Mouse (Mus musculus): Measurements from ENCODE around the gene Mbnl2.
A peak's percentile ranks its signal among the peaks of the same experiment; 100 is the strongest.
"Not testable (repeated sequence)": the region's sequence is repeated elsewhere in the genome, so short reads cannot be mapped to it uniquely, and the experiment has no call there.

Mbnl2 gene

DNA sequence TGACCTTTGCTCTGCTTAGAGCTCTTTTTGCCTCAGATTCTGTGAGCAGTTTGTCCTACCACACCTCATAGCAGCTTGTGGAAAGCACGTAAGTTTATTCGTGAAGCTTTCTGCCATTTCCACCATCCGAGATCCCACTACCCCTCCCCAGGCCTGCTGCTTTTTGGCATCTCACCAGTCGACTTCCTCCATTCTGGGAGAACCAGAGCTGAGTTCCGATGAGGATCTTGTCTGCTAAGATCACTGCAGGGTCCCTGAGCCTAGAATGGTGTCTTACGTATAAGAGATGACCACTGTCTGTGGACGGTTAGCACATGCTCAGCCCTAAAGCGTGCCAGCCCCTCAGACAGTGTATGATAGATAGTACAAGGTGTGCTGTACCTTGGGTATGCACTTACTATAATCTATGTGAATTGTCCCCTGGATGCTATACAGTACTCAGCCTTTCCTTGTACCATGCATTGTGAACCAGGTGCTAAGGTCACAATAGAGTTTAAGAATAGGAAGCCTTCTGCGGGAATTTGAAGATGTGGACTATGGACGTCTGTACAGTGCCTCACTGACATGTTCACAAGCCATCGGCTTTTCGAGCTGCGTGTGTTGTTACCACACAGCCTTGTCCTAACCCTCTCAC is 55.5 kb downstream of the Mbnl2 start:
- no peak for DNase-seq

DNA sequence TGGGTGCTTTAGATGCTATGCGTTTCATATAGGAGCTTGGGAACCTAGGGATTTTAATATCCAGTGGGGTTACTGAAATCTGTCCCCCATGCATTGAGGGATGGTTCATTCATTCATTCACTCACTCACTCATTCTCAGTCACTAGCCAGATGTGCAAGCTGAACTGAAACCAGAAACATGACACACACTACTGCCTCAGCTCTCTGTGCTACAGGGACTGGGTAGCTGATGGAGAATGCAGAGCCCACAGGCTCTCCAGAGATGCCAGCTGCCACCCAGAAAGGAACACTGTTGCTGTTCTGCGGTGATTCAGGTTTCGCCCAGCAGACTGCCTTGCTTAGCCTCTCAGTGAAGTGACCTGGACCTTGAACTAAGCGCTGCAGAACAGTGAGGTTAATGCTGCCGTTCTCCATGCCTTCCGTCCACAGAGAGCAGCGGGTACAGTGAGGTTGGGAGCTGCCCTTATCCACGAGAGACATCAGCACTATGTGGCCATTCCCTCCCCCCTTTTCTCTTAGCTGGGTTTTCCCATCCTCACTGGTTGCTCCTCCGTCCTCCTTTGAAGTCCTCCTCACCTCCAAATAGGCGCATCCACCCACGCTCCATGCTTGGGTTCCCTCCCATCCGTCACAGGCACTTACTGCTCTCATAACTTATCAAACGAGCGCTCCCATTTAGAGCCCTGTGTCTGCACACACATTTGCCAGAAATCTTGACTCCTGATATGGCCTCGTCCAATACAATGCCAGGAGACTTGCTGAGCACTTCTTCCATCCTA is 58.2 kb downstream of the Mbnl2 start:
- no peak for DNase-seq

DNA sequence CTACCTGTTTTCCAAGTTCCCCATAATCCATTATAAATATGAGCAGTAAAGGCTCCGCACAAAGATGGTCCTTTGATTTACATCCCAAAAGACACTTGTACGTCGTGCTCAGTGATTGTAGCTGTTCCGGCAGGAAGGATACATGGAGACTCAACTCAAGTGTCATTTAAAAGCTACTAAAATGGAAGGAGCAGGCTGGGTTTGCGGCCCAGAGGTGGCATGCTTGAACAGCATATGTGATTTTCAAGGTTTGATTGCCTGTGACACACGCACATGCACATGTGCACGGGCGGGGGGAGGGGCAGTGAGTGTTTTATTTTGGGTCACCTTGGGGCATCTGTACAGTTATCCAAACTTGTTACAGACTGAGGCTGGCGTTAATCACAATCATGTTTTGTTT is 59.9 kb downstream of the Mbnl2 start:
- DNase-seq, result no peak

DNA sequence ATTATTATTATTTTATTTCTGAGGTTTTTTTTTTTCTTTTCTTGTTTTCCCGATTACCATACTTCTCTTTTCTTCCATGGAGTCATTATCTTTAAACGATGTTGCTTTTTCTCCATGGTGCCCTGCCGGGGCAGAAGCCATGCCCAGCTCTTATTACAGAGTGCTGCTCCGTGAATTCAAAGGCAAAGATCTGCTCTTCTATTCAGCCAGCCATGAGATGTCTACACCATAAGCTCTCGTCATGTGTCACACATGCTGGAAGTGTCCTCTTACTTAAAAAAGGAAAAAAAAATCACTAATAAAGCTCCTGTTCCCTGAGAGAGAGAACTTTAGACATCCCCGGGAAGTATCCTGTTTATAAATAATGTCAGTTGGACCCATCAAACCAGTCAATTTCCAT is 60.4 kb downstream of the Mbnl2 start:
- DNase-seq, result no peak

DNA sequence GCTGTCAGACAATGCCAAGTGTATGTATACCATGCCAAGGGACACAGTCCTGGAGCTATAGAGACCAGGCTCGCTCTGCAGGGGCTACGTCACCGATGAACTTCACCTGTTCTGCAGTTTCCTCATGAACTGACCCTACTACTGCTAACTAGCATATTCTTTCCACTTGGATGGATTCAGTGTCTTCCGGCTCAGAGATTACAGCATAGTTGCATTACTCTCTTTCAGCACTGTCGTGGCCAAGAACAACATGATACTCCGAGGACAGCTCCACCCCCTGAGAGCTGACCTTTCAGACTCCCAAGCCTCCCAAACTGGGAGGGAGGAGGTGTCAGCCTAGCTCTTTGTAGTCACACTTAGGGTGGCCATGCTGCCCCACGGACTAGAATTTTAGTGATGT is 60.9 kb downstream of the Mbnl2 start:
- peak in 1 of 2 experiments; percentile 46 for DNase-seq

DNA sequence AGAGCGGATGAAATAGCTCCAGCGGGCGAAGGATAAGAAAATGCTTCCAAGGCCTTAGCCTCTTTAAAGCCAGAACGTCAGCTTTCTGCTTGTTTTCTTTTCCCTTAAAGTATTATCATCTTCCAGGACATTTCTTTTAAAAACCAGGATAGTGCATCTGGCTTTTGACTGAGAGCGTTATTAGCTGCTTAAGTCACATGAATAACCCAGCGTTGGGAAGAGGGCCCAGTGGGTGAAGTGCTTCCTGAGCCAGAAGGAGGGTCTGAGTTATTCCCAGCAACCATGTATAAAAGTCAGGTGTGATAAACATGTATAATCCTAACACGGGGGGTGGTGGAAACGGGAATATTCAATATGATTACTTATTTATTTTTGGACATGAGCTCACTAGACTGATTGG is 61.4 kb downstream of the Mbnl2 start:
- no peak for DNase-seq

DNA sequence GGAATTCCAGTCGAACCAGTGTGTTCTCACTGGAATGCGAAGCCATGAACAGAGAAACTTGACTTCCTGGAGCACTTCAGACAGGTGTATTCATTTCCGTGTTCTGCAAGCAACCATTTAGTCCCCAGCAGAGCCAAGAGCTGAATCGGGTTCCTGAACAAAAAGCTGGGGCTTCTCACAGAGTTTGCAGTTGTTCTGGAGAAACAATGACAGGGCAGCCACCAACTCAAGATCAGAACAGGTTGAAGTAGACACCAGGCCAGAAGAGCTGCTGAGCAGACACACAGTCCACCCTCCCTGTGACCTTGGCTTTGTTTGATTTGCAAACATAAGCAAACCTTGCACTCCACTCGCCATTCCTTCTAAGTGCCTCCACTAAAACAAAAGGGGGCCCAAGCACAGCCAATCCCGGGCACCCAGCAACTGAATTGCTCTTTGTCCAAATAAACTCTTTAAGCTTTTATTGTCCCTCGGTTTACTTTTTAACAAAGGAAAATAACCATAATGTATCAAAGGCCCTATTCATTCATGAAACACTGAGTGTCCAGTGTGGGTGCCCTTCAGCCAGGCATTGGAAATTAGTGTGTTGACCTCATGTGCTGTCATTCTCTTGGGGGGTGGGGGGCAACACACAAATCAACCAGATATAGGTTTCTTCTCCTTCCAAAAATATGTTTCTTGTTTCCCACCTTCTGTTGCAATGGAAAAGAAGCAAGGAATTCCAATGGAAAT is 62.4 kb downstream of the Mbnl2 start:
- DNase-seq, result no peak

DNA sequence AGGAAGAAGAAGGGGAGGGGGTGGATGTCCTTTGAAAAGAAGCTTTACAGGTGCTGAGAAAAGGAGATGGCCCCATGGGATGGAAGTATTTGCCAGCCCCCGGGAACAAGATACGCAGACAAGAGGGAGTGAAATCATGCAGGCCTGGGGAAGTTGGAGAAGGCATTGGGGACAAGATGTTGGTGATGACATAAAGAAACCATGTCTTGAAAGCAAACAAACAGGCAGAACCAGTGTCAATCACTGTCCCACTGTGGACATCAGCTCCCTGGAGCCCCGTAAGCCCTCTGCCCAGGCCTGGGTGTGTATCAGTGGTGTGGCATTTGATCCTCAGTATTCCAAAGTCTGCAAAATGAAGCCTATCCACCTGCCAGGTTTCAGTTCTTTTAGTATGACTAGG is 63.2 kb downstream of the Mbnl2 start:
- DNase-seq, result no peak

DNA sequence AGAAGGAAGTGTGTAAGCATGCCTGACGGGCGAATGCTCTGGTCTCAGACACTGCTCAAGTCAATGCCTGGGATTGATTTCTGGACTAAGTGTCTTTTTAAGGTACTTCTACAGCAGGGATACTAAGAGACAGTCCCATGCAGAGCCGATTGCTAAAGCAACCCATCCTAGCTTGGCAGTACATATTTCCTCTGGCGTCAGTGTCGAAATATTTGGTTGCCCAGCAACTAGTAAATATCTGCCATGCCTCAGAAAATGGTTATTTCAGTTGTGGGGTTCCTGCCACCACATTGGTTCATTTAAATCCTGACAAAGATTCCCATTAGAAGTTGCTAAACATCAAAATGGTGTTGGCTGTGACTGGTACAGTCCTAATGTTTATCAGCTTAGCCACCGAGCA is 66.4 kb downstream of the Mbnl2 start:
- no peak for DNase-seq

DNA sequence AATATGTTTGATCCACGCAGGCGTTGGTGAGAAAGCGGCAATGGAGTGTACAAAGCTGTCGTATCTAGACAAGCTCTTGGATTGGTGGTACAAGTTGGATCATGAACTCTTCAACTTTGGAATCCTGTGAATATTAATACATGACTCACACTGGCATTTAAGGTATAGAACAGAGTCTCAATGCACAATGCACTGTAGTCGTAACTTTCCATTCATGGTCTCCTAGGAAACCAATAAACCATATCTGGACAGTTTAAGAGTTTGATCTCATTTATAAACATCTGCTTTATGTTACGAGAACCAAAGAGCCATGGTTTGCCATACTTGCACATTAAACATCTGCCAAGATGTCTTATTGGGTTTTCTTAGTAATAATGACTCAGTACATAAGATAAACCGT is 66.9 kb downstream of the Mbnl2 start:
- DNase-seq, result no peak

DNA sequence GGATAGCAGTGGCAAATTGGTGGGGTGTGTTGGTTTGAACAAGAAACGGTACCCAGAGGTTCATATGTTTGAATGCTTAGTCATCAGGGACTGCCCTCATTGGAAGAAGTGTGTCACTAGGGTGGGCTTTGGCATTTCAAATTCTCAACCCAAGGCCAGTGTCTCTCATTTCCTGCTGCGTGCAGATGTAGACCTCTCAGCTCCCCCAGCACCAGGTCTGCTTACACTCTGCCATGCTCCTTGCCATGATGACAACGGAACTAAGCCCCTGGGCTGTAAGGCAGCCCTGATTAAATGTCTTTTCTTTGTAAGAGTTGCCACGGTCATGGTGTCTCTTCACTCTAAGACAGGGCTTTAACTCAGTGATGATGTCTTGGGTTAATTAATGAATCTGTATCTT is 69.2 kb downstream of the Mbnl2 start:
- no peak for DNase-seq

DNA sequence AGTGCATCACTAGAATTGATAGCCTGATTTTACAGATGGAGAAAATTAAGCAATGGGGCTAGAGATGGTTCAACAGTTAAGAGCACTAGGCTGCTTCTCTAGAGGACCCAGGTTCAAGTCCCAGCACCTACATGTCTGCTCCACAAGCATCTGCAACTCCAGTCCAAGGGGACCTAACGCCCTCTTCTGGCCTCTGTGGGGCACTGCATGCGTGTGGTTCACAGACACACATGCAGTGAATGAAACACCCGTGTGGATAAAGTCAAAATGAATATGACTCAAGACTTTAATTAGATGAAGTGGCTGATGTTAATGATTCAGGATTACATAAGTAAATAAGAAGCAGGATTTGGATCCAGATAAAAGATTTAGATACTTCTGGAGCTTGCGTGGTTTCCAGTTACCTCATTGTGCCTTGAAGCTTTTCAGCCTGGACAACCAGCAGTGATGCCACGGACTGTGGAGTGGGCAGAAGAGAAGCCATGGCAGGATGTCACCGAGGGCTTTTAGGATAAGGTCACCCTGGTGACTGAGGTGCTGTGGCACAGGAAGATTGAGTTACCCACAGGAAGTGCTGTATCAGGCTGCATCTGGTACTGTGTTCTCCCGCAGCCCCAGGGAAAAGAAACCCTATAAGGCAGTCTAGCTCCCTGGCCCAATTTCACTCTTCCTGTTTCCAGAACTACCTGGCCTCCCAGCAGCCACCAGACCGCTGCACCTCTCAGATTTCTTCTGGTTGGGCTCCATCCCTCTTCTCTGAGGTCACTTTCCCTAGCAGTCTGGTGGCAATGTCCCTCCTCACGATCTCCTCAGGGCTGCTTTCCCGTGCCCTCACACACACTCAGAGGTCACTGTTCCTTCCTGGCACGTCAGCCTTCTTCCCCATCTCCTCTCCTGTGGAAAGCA is 72.2 kb downstream of the Mbnl2 start:
- DNase-seq, result no peak

DNA sequence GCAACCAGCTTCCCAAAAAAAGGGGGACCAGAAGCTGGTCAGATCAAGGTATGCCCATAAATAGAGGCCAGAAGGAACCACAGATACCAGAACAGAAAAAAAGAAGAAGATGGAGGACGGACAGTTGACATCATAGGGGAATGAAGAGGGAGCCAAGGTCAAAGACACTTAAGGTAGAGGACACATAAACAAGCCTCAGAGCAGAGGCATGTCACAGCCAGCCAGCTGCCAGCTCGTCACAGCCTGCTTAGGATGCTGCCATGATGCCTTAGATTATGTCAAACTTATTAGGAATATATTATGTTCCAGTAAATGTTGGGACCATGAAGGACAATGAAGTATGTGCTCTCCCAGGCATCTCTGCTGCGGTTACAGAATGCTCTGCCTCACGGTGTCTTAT is 73.9 kb downstream of the Mbnl2 start:
- no peak for DNase-seq

DNA sequence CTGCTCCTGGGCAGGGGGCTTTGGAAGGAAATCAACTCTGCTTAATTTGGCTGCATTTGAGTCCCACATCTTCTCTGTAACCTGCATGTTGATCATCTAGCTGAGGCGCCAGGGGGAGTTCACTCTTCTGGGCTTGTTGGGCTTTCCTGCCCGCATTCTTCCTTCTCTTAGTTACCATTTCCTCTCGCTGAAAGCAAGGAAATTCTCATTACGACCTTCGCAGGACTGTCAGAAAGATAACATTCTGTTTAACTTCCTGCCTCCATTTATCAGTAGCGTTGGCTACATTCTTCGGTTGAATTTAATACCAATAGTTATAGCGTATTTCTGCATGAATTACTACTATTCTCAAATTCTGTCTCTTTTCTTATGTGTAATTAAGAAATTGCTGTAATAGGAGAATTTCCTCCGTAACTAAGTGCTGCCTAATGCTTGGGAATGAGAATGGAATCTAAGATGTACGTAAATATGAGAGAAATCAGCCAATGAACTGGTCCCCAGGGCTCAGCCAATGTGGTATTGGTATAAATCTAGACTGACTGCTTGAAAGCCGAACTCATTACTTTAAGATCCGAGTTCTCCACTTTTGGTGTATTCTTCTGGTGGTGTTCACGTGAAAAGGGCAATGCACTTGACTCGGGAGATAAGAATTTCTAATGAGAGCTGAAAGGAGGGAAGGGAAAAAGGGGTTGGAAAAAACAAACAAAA is 76.8 kb downstream of the Mbnl2 start:
- DNase-seq, result no peak

DNA sequence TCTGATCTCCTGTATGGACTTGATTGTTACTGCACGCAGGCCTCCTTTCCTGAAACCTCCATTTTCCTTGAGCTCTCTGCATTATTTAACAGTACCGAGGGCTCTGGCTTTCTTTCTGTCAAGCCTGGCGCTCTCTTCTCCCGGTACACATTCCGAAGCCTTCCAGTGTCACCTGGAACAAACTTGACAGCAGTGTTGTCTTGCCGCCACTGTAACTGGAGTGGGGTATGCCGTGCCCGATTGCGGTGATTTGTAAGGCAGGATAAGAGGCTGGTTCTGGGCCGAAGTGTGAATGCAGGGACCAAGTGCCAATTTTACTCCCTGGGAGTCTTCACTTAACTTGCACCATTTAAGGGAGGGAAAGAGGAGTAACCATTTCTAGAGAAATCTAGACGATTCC is 77.7 kb downstream of the Mbnl2 start:
- DNase-seq, result no peak

DNA sequence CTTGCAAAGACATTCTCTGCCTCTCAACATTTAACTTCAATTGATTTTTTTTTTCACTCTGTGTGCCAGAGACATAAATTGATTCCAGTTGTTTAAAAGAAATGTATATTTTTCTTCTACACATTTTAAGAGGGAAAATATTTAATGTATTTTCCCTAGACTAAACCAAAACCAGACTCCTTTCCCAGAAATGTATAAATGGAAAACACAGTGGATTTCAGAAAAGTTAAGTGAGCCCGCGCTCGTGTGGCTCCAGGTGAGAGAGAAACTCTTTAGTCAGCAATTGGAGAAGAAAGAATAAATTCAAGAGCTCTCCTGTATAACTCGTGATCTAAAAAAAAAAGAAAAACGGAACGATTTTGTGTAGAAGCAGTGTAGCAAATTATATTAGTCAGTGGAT is 79.1 kb downstream of the Mbnl2 start:
- no peak for DNase-seq

DNA sequence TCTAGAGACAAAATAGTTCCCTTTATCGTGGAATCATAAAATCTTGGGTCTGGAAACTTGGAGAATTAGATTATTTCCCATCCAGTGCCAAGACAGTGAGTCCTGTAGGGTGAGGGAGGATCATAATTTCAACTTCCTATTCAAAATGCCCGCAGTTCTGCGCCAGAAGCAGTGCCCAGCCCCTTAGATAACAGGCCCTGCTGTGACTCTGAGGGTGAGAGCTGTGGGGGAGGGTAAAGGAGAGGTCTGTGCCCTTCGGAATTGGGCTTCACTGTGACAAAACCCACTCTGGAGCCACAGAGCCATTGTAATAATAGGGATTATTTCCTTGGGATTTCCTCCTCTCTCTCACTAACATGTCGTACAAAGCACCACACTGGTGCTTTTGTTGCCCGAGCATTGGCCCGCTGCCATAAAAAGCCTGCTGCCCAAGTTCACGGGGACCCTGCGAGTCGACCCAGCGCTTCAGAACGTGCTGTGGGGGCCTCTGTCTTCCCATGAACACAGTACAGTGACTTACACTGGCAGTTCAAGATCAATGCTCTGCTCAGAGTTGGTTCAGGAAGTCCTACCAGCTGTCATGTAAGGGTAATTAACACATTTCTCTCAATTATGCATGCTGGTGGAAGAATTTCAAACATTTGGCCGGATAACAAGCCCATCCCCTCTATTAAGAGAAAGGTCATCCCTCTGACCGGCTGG is 79.7 kb downstream of the Mbnl2 start:
- peak; percentile 34 to 48 for DNase-seq

DNA sequence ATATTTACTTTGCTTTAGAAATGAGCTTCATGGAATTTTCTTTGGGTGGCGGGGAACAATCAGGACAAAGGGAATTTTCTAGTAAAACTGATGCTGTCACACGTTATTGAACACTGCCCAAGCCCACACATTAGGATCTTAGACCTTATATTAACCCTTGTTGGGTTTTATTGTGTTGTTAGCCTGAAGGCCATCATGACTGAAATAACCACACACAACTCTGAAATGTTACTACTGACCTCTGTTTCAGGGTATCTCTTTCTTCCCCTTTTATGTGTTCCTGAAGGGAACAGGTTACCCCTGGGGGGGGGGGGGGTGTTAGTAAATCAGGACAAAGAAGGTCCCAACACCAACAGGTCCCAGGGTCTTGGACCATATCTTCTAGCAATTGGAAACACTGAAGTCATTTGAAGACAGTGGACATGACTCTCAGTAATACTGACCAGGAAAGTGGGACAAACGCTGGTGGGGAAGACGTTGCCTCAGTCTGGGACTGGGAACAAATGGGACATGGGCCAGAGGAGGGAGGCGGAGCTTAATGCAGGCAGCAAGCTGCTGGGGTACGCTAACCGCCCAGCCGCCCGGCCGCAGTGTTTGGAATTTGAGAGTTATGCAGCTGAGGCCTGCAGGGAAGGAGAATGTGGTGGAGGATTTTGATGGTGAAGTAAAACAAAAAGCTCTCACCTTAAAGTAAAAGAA is 80.4 kb downstream of the Mbnl2 start:
- DNase-seq, result peak in 1 of 2 experiments; percentile 39

DNA sequence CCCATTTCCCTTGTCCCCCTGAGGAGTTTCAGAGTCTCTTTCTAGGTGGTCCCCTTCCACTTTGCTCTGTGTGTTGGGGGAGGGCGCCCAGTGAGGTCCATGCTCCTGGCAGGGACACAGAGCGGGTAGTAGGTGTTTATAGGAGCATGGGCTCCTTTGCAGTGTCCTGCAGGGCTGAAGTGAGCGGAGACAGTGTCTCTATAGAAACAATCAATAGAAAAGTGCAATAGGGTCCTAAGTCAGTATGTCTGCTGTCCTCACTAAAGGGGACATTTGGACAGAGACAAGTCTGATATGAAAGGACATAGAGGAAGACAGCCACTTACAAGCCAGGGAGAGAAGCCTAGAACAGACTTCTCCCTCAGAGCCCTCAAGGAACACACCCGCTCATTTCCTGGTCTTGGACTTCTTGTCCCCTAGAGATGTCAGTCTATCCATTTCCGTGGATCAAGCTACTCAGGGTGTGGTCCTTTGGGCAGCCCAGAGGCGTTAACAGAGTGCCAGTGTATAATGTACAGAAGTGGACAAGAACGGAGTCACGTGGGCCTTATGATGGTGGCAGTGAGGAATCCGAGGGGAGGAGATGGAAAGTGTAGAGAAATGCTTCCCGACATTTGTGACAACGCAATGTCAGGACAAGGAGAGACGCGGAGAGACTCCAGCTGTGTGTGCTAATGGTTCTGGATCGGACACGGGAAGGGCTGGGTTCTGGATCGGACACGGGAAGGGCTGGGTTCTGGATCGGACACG is 82.0 kb downstream of the Mbnl2 start:
- DNase-seq, result no peak

DNA sequence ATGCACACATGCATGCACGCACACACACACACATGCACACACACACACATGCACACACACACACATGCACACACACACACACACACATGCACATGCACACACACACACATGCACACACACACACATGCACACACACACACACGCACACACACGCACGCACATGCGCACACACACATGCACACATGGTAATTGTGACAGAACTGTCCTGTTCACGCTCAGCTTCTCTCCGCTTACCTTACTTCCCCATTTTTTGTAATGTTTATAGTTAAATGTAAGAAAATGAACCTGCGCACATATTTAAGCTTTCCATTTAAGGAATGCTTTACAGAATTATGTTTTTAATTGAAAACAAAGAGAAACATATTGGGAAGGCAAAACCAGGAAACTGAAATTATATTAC is 84.1 kb downstream of the Mbnl2 start:
- DNase-seq, result not testable (repeated sequence)
